Mouse (Mus musculus): ENCODE measurements at regions not wholly inside any gene's neighbourhood (a gene's known extent, or its start where the extent isn't known, plus 50 kb on each side); places are given as distances from the start of the nearest gene placed in this dataset.

- TF ChIP-seq CTCF (IDR thresholded peaks at IDR 0.05; ENCODE audit: low read depth), result no peak
- TF ChIP-seq EP300 (IDR thresholded peaks at IDR 0.05; ENCODE audit: low read depth), result no peak
Observed at GRCm38 (mm10) chr4:31205332-31205970, 758.4 kb upstream of the Map3k7 start.
